Mouse (Mus musculus): ENCODE results near the gene Samd3.
A peak's percentile ranks its signal among the peaks of the same experiment; 100 is the strongest.

Gene Samd3

GRCm38 (mm10) chr10:26229488-26229887 is at the start of gene Samd3:
Gene Samd3 (plus strand): TSS chr10:26229707.
- no peak for DNase-seq

GRCm38 (mm10) chr10:26185289-26185688 is 44.2 kb upstream of the Samd3 start:
- no peak for DNase-seq

- DNase-seq: no peak
Observed at GRCm38 (mm10) chr10:26190811-26191210, 38.7 kb upstream of the Samd3 start.

GRCm38 (mm10) chr10:26194892-26195291 is 34.6 kb upstream of the Samd3 start:
- DNase-seq: no peak

- no peak for DNase-seq
Observed at GRCm38 (mm10) chr10:26202708-26203368, 26.7 kb upstream of the Samd3 start.

GRCm38 (mm10) chr10:26220729-26221128 is 8.8 kb upstream of the Samd3 start:
- no peak for DNase-seq

- no peak for DNase-seq
Observed at GRCm38 (mm10) chr10:26226241-26226640, 3.3 kb upstream of the Samd3 start.

GRCm38 (mm10) chr10:26226734-26227133 is 2.8 kb upstream of the Samd3 start:
- no peak for DNase-seq

GRCm38 (mm10) chr10:26228187-26228586 is 1.3 kb upstream of the Samd3 start:
- no peak for DNase-seq

GRCm38 (mm10) chr10:26232071-26232653 is 2.7 kb downstream of the Samd3 start:
- no peak for DNase-seq

- no peak for DNase-seq
Observed at GRCm38 (mm10) chr10:26238559-26238958, 9.1 kb downstream of the Samd3 start.

- DNase-seq: no peak
Observed at GRCm38 (mm10) chr10:26239090-26239489, 9.6 kb downstream of the Samd3 start.

GRCm38 (mm10) chr10:26243203-26243602 is 13.7 kb downstream of the Samd3 start:
- no peak for DNase-seq

GRCm38 (mm10) chr10:26244466-26244865 is 15.0 kb downstream of the Samd3 start:
- DNase-seq: no peak

GRCm38 (mm10) chr10:26249426-26250165 is 20.1 kb downstream of the Samd3 start:
- no peak for DNase-seq

GRCm38 (mm10) chr10:26259908-26260307 is 30.4 kb downstream of the Samd3 start:
- DNase-seq: no peak

GRCm38 (mm10) chr10:26263744-26264459 is 34.4 kb downstream of the Samd3 start:
- no peak for DNase-seq

GRCm38 (mm10) chr10:26275414-26275813 is 45.9 kb downstream of the Samd3 start:
- no peak for DNase-seq

GRCm38 (mm10) chr10:26280009-26280408 is 50.5 kb downstream of the Samd3 start:
- peak in 1 of 2 experiments; percentile 1 for DNase-seq

- no peak for DNase-seq
Observed at GRCm38 (mm10) chr10:26287136-26287535, 57.6 kb downstream of the Samd3 start.

- DNase-seq: no peak
Observed at GRCm38 (mm10) chr10:26297200-26297599, 67.7 kb downstream of the Samd3 start.

- DNase-seq: no peak
Observed at GRCm38 (mm10) chr10:26297626-26298025, 68.1 kb downstream of the Samd3 start.

GRCm38 (mm10) chr10:26302336-26302735 is 72.8 kb downstream of the Samd3 start:
- DNase-seq: no peak

All from cerebellum, postnatal 36 days (tissue).